Mouse (Mus musculus): ENCODE data around the gene Fut8. TPM values are rescaled to one million over a fixed set of nuclear protein-coding genes. Genes with fewer than 3 reads are reported as not detected.

Fut8 gene
- polyA plus RNA-seq, 1 experiment = 0.22 TPM

DNA sequence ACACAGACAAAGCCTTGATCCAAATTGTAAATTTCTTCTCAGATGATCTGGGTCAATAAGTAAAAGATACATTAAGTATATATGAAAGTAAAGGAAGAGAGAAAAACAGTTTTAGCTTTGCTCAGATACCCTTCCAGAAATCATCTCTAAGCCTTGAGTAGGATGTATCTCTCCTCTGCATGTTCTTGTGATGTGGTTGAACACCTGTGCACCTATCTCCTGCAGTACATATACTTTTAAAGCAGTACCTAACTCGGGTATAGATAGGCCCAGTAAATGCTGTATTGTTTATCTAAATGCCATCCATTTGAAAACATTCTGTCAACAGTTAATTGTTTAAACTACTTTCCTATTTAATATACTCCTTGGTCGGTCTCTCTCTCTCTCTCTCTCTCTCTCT, 212.9 kb downstream of the Fut8 start:
- Histone ChIP-seq H3K27me3 (ENCODE audit: control insufficient read depth) (no peaks in the 10 kb centered on the region), H3K36me3 (ENCODE audit: control insufficient read depth) (peaks cover 4% of the 10 kb centered on the region), H3K4me3 (replicated peaks) (no peak overlapping the region), H3K9me3 (ENCODE audit: control insufficient read depth, low read length) (no peaks in the 10 kb centered on the region), H3K4me1 (ENCODE audit: control insufficient read depth) (no peaks in the 10 kb centered on the region)
- TF ChIP-seq GATA1 (IDR thresholded peaks at IDR 0.05; ENCODE audit: low read length) = no peak
- no peak for TF ChIP-seq TAL1 (IDR thresholded peaks at IDR 0.05; ENCODE audit: low read length)

DNA sequence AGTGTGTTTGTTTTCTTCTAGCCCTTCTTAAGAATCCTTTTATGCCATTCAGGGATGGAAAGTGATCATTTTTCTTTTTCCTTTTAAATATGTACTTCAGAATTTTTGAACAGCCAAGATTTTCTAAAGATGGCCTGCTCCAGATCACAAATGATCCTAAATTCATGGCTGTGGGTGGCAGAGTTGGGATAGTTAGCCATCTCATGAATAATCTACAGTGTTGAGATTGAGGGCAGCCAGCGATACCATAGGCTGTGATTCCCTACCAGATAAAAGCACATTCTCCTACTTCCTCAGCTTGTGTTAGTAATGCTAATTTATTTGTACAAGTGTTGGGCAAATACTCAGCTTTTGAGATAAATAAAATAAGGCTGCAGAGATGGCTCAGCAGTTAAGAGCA, 228.3 kb downstream of the Fut8 start:
- no peaks in the 10 kb centered on the region for H3K4me1 ChIP-seq (ENCODE audit: control insufficient read depth)
- no peak overlapping the region for H3K4me3 ChIP-seq (replicated peaks)
- H3K9me3 ChIP-seq (ENCODE audit: control insufficient read depth, low read length) = no peaks in the 10 kb centered on the region
- no peaks in the 10 kb centered on the region for H3K36me3 ChIP-seq (ENCODE audit: control insufficient read depth)
- no peaks in the 10 kb centered on the region for H3K27me3 ChIP-seq (ENCODE audit: control insufficient read depth)
- TF ChIP-seq TAL1 (IDR thresholded peaks at IDR 0.05; ENCODE audit: low read length) (no peak), GATA1 (IDR thresholded peaks at IDR 0.05; ENCODE audit: low read length) (no peak)

DNA sequence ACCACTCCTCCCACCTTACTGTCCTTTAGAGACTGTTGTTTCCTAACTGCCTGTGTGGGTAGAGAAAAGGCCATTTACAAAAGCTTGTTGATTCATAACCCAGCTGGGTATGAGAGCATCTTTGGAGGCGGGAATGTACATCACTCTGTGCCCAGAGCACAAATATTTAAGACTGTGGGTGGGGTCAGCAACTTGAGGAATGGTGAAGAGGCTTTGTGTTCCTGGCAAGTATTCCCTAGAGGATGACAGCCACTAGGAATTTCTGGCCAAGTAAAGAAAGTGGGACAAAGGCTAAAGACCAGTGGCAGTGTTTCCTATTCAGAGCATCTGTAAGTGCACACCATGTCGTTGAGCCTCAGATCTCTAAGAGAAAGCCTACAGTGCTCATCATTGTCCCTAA, 242.0 kb downstream of the Fut8 start:
- Histone ChIP-seq H3K4me3 (replicated peaks) (no peak overlapping the region), H3K9me3 (ENCODE audit: control insufficient read depth, low read length) (no peaks in the 10 kb centered on the region), H3K36me3 (ENCODE audit: control insufficient read depth) (peaks cover 4% of the 10 kb centered on the region), H3K4me1 (ENCODE audit: control insufficient read depth) (no peaks in the 10 kb centered on the region), H3K27me3 (ENCODE audit: control insufficient read depth) (no peaks in the 10 kb centered on the region)
- TF ChIP-seq GATA1 (IDR thresholded peaks at IDR 0.05; ENCODE audit: low read length) (no peak), TAL1 (IDR thresholded peaks at IDR 0.05; ENCODE audit: low read length) (no peak)

- TF ChIP-seq TAL1 (IDR thresholded peaks at IDR 0.05; ENCODE audit: low read length) (no peak), GATA1 (IDR thresholded peaks at IDR 0.05; ENCODE audit: low read length) (no peak)
- H3K4me1 ChIP-seq (ENCODE audit: control insufficient read depth) = no peaks in the 10 kb centered on the region
- no peak overlapping the region for H3K4me3 ChIP-seq (replicated peaks)
- no peaks in the 10 kb centered on the region for H3K36me3 ChIP-seq (ENCODE audit: control insufficient read depth)
- no peaks in the 10 kb centered on the region for H3K9me3 ChIP-seq (ENCODE audit: control insufficient read depth, low read length)
- H3K27me3 ChIP-seq (ENCODE audit: control insufficient read depth) = no peaks in the 10 kb centered on the region
Measured at GRCm38 (mm10) chr12:77481153-77481552, 243.2 kb downstream of the Fut8 start.

DNA sequence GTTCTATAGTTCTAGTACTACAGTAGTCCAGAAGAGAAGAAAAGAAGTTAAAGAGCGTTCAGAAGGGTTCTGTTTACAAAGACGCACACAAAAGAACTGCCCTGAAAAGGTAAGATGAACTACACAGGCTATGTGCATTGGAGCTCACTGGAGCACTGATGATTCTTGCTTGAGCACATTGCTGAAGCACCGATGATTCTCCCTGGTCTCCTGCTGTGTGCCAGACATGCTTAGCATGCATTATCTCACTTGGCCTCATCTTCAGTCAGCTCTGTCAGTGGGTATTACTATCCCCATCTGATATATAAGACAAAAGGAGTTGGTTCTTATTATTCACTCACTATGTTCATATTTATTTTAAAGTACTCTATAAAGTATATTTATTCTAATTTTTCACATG, 243.9 kb downstream of the Fut8 start:
- Histone ChIP-seq H3K9me3 (ENCODE audit: control insufficient read depth, low read length) (no peaks in the 10 kb centered on the region), H3K27me3 (ENCODE audit: control insufficient read depth) (no peaks in the 10 kb centered on the region), H3K4me3 (replicated peaks) (no peak overlapping the region), H3K4me1 (ENCODE audit: control insufficient read depth) (no peaks in the 10 kb centered on the region), H3K36me3 (ENCODE audit: control insufficient read depth) (no peaks in the 10 kb centered on the region)
- no peak for TF ChIP-seq GATA1 (IDR thresholded peaks at IDR 0.05; ENCODE audit: low read length)
- no peak for TF ChIP-seq TAL1 (IDR thresholded peaks at IDR 0.05; ENCODE audit: low read length)

- Histone ChIP-seq H3K9me3 (ENCODE audit: control insufficient read depth, low read length) (no peaks in the 10 kb centered on the region), H3K27me3 (ENCODE audit: control insufficient read depth) (no peaks in the 10 kb centered on the region), H3K4me3 (replicated peaks) (no peak overlapping the region), H3K36me3 (ENCODE audit: control insufficient read depth) (no peaks in the 10 kb centered on the region), H3K4me1 (ENCODE audit: control insufficient read depth) (no peaks in the 10 kb centered on the region)
- no peak for TF ChIP-seq GATA1 (IDR thresholded peaks at IDR 0.05; ENCODE audit: low read length)
- no peak for TF ChIP-seq TAL1 (IDR thresholded peaks at IDR 0.05; ENCODE audit: low read length)
Measured at GRCm38 (mm10) chr12:77483180-77483855, 245.4 kb downstream of the Fut8 start.

DNA sequence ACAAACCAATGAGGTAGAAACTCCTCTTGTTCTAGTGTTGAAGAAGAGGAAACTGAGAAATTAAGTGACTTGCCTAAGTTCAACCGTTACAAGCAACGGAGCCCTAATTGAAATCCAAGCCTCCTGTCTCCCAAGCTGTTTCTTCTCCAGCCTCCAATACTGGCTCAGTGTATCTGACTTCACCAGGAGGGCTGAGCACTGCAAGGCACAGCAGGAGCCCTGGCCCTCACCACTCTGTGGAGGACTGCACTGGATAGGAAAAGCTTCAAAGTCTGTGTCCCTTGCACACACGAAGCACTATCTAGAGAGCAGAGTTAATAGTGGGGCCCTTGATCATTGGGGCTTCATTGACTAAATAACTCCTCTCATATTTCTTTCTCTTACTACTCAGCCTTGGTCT, 246.8 kb downstream of the Fut8 start:
- H3K27me3 ChIP-seq (ENCODE audit: control insufficient read depth) = no peaks in the 10 kb centered on the region
- H3K4me1 ChIP-seq (ENCODE audit: control insufficient read depth) = no peaks in the 10 kb centered on the region
- no peaks in the 10 kb centered on the region for H3K9me3 ChIP-seq (ENCODE audit: control insufficient read depth, low read length)
- no peak overlapping the region for H3K4me3 ChIP-seq (replicated peaks)
- H3K36me3 ChIP-seq (ENCODE audit: control insufficient read depth) = no peaks in the 10 kb centered on the region
- no peak for TF ChIP-seq GATA1 (IDR thresholded peaks at IDR 0.05; ENCODE audit: low read length)
- TF ChIP-seq TAL1 (IDR thresholded peaks at IDR 0.05; ENCODE audit: low read length) = no peak

GRCm38 (mm10) chr12:77491478-77491877, 253.6 kb downstream of the Fut8 start:
- no peaks in the 10 kb centered on the region for H3K9me3 ChIP-seq (ENCODE audit: control insufficient read depth, low read length)
- no peak for TF ChIP-seq TAL1 (IDR thresholded peaks at IDR 0.05; ENCODE audit: low read length)
- no peak overlapping the region for H3K4me3 ChIP-seq (replicated peaks)
- H3K36me3 ChIP-seq (ENCODE audit: control insufficient read depth) = no peaks in the 10 kb centered on the region
- no peaks in the 10 kb centered on the region for H3K4me1 ChIP-seq (ENCODE audit: control insufficient read depth)
- H3K27me3 ChIP-seq (ENCODE audit: control insufficient read depth) = no peaks in the 10 kb centered on the region

DNA sequence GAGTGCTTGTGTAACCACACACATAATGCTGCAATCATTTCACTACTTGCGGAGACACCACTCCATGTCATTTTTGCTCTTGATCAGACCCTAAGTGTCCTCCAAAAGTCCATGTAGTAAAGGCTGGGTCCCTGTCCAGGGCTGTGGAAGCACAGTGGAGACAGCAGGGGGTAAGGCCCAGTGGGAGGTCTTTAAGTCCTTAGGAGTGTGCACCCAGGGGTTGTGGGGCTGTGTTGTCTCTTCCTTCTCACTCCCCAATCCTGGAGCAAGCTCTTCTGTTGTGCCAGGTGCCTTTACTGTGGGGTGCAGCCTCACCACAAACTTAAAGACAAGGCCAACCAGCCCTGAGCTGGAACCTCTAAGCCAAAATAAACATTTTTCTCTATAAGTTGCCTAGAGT, 257.9 kb downstream of the Fut8 start:
- Histone ChIP-seq H3K27me3 (ENCODE audit: control insufficient read depth) (no peaks in the 10 kb centered on the region), H3K9me3 (ENCODE audit: control insufficient read depth, low read length) (no peaks in the 10 kb centered on the region), H3K4me3 (replicated peaks) (no peak overlapping the region), H3K36me3 (ENCODE audit: control insufficient read depth) (no peaks in the 10 kb centered on the region), H3K4me1 (ENCODE audit: control insufficient read depth) (no peaks in the 10 kb centered on the region)
- no peak for TF ChIP-seq TAL1 (IDR thresholded peaks at IDR 0.05; ENCODE audit: low read length)
- TF ChIP-seq GATA1 (IDR thresholded peaks at IDR 0.05; ENCODE audit: low read length) = no peak

DNA sequence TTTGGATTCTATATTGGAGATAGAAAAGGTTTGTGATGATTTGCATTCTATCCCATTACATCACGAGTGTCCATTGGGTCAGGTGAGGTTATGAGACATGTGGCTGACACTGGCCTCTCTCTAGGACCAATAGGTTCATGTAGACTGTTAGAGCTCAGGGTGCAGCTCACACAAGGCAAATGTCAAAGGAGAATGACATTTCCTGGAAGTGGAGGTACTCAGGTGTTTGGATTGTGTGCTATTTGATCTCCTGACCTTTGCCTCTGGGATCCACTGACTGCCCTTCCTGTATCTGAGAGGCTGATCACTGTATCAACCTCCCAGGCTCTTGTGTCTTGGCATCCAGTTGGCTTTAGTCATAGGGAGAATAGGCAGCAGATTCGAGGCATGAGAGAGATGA, 260.2 kb downstream of the Fut8 start:
- Histone ChIP-seq H3K27me3 (ENCODE audit: control insufficient read depth) (no peaks in the 10 kb centered on the region), H3K4me1 (ENCODE audit: control insufficient read depth) (no peaks in the 10 kb centered on the region), H3K4me3 (replicated peaks) (no peak overlapping the region), H3K36me3 (ENCODE audit: control insufficient read depth) (no peaks in the 10 kb centered on the region), H3K9me3 (ENCODE audit: control insufficient read depth, low read length) (no peaks in the 10 kb centered on the region)
- TF ChIP-seq GATA1 (IDR thresholded peaks at IDR 0.05; ENCODE audit: low read length) = no peak

Data from erythroblast, embryonic 14.5 days (primary cell).